Mouse (Mus musculus) E14TG2a.4 (cell line): ENCODE results near the gene Ptpa.

Source experiments
- H3K27me3 ChIP-seq: 2 replicates; pipeline ENCODE4 v1.6.1; 2014; ENCODE audit warnings: low read length, control low read depth; ENCODE audit not compliant: insufficient read depth
- H3K36me3 ChIP-seq: 2 replicates; pipeline ENCODE4 v1.6.1; 2014; ENCODE audit warnings: low read length, control low read depth; ENCODE audit not compliant: insufficient read depth
- H3K4me1 ChIP-seq: replicated peaks from 2 replicates; pipeline ENCODE4 v1.6.1; 2014; ENCODE audit warnings: low read depth, low read length, control low read depth
- H3K4me3 ChIP-seq: replicated peaks from 2 replicates; pipeline ENCODE4 v1.5.1; 2014; ENCODE audit warnings: mild to moderate bottlenecking, low read length
- H3K9me3 ChIP-seq: 2 replicates; pipeline ENCODE4 v1.6.1; 2014; ENCODE audit warnings: low read length, control low read depth
- CTCF ChIP-seq: conservative IDR thresholded peaks from 2 replicates; pipeline ENCODE4 v1.5.1; 2014; ENCODE audit warnings: low read length
- NANOG ChIP-seq: IDR thresholded peaks from 2 replicates; pipeline ENCODE4 v1.6.1; 2014; ENCODE audit warnings: borderline replicate concordance, low read length, mixed read lengths
- POU5F1 ChIP-seq: IDR thresholded peaks from 2 replicates; pipeline ENCODE4 v1.6.1; 2014; ENCODE audit warnings: low read length, borderline replicate concordance

The Ptpa gene

DNA sequence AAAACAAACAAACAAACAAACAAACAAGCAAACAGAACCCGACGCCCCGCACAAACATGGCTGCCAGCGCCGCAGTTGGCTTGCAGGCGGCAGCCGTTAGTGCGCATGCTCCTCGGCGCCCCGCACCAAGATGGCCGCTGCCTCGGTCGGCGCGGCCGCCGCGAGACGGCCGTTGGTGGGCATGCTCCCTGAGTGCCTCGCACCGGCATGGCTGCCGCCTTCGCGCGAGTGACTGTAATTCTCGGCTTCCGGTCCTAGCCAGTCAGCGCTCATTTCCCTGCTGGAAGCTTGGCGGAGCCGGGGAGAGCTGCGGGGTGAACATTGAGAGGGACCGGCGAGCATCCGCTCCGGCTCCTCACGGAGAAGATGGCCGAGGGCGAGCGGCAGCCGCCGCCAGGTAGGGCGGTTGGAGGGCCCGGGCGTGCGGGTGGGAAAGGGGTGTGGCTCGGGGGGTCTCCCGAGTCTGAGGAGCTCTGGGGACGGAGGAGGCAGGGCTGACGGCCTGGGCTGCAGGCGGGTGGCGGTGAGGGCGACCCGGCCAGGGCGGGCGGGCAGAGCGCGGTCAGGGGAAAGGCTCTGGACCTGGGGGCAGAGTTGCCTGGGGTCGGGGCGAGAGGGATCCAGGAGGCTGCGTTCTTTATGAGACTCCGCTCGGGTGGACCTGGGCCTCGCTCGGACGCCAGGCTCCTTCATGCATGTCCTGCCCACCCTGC is at the start of gene Ptpa:
Gene Ptpa (plus strand): TSS at position 104 of the 713 bp plus-strand sequence.
- no peak for TF ChIP-seq CTCF
- no peak for TF ChIP-seq NANOG
- no peak for TF ChIP-seq POU5F1
- H3K4me1 ChIP-seq = peaks cover 60% of the 10 kb centered on the region
- peak within 1 kb of the TSS; percentile 95 for H3K4me3 ChIP-seq
- H3K27me3 ChIP-seq = peaks cover 21% of the 10 kb centered on the region
- H3K36me3 ChIP-seq = peaks cover 39% of the 10 kb centered on the region
- H3K9me3 ChIP-seq = no peaks in the 10 kb centered on the region

DNA sequence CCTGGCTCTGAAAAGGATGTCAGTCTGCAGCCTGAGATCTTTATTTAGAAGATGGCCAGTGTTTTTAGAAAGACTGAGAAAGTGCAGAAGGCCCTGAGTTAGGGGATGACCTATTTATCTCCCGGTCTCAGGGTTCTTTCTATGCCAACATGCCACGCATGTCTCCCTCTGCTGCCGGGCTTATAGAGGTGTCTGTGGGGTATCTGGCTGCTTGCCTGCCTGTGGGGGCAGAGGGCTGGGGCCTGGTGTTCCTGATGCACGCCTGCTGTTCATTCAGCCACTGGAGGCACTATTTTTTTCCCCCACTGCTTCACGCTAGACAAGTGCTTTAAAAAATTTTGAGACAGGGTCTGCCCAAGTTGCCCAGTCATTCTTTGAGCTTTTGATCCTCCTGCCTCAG is 49.6 kb upstream of the Ptpa start:
- H3K36me3 ChIP-seq = peaks cover 59% of the 10 kb centered on the region
- peaks cover 55% of the 10 kb centered on the region for H3K4me1 ChIP-seq
- H3K4me3 ChIP-seq = no peak overlapping the region
- TF ChIP-seq POU5F1 (no peak), NANOG (no peak), CTCF (no peak)
- peaks cover 5% of the 10 kb centered on the region for H3K9me3 ChIP-seq
- H3K27me3 ChIP-seq = no peaks in the 10 kb centered on the region

DNA sequence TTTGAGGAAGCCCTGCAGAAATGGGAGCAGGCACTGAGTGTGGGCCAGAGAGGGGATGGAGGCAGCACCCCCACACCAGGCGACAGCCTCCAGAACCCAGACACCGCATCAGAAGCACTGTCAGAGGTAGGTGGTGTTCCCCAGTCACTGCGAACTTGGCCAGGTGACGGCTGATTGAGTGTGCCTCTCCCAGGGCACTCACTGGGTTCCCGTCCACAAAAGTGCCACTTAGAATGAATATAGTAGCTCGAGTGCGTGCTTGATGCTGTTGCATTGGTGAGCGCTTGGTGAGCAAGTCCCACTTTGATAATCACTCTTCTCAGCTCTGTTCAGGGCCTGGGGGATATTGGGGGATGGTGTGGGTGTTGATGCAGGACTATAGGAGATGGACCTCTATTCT is 44.3 kb upstream of the Ptpa start:
- Histone ChIP-seq H3K27me3 (no peaks in the 10 kb centered on the region), H3K4me1 (peaks cover 43% of the 10 kb centered on the region), H3K36me3 (peaks cover 98% of the 10 kb centered on the region), H3K9me3 (no peaks in the 10 kb centered on the region), H3K4me3 (no peak overlapping the region)
- TF ChIP-seq CTCF = no peak
- no peak for TF ChIP-seq NANOG
- no peak for TF ChIP-seq POU5F1

DNA sequence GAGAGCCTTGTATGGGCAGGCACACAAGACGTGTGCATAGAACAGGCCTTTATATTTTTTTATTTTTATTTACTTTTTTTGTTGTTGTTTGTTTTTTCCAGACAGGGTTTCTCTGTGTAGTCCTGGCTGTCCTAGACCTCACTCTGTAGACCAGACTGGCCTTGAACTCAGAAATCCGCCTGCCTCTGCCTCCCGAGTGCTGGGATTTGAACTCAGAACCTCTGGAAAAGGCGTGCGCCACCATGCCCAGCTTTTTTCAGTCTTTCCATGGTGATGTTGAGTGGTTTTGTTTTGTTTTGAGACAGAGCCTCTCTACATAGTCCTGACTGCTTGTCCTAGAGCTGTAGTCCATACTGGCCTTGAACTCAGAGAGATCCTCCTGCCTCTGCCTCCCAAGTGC is 43.1 kb upstream of the Ptpa start:
- Histone ChIP-seq H3K4me3 (no peak overlapping the region), H3K9me3 (no peaks in the 10 kb centered on the region), H3K4me1 (peaks cover 40% of the 10 kb centered on the region), H3K27me3 (no peaks in the 10 kb centered on the region), H3K36me3 (peaks cover 98% of the 10 kb centered on the region)
- TF ChIP-seq CTCF = no peak
- TF ChIP-seq NANOG = no peak
- no peak for TF ChIP-seq POU5F1

DNA sequence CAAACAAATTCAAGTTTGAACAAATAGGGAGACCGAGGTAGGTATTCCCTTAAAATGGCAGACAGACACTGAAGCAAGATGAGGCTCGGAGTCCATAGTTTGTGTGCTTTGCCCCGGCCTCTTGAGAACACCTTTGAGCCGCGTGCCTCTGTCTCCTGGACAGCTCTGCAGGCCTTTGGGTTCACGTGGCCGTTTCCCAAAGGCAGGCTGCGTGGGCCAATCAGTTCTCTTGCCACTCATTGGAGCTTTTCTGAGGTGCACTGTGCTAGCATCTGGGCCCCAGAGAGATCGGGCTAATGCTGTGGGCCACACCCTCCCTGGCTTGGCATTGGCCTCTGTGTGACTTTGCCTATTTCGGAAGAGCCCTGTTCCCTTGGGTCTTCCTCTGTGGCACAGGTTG is 39.9 kb upstream of the Ptpa start:
- peaks cover 96% of the 10 kb centered on the region for H3K36me3 ChIP-seq
- no peaks in the 10 kb centered on the region for H3K27me3 ChIP-seq
- no peaks in the 10 kb centered on the region for H3K9me3 ChIP-seq
- no peak overlapping the region for H3K4me3 ChIP-seq
- TF ChIP-seq NANOG (no peak), POU5F1 (no peak), CTCF (no peak)
- H3K4me1 ChIP-seq = peaks cover 27% of the 10 kb centered on the region

GRCm38 (mm10) chr2:30377721-30378120 is 38.1 kb upstream of the Ptpa start:
- Histone ChIP-seq H3K36me3 (peaks cover 96% of the 10 kb centered on the region), H3K4me1 (peaks cover 23% of the 10 kb centered on the region), H3K27me3 (no peaks in the 10 kb centered on the region), H3K9me3 (no peaks in the 10 kb centered on the region), H3K4me3 (no peak overlapping the region)
- TF ChIP-seq CTCF (no peak), NANOG (no peak), POU5F1 (no peak)

DNA sequence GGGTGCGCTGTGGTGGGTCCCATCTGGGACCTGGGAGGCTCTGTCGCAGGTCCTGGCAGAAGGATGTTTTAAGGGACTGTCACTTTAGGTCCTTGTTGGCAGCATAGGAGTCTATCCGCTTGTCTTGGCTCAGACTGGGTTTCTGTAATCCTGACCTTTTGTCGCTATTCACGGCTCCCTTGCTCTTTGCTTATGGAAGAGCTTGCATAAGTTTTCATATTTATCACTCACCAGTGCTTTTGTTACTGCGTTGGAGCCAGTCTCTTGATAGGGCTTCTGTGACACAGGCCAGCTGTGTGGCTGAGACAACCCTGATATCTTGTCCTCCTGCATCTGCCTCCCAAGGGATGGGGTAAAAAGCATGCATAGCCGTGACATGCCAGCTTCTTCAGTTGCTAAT is 36.5 kb upstream of the Ptpa start:
- Histone ChIP-seq H3K27me3 (no peaks in the 10 kb centered on the region), H3K4me1 (peaks cover 11% of the 10 kb centered on the region), H3K4me3 (no peak overlapping the region), H3K9me3 (no peaks in the 10 kb centered on the region), H3K36me3 (peaks cover 96% of the 10 kb centered on the region)
- TF ChIP-seq POU5F1 (no peak), CTCF (no peak), NANOG (no peak)

DNA sequence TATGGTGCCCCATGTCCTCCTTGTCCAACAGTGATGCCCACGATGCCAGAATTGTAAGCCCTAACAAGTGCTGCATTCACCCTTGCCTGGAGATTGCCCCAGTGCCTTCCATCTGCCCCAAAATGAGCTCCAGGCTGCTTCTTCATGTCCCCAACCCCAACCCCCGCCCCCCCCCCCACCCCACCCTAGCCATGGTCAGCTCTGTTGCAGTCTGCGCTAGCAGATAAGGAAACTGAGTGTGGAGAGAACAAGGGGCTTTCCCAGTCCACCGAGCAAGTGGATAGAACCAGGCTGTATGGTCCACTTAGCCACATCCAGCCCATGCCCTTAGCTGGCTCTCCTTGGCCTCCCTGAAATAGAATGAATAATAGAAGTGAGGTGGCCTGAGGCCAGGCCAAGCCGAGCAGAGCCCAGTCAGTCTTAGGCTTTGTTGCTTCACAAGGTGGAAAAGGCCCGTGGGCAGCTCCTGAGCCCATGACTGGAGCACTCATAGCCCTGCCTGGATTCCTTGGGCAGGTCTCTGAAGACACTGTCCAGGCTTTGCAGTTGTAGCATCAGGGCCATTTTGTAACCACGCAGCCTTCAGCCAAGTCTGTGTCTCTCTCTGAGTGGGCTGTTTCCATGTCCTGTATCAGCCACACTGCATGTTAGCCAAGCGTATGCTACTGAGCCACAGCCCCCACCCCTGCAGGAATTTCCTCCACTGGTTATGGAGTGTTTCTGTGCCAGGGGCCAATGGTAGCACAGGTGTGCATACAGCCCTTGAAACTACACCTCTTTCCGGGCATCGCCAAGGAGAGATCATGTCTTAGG is 35.1 kb upstream of the Ptpa start:
- Histone ChIP-seq H3K9me3 (no peaks in the 10 kb centered on the region), H3K4me3 (no peak overlapping the region), H3K27me3 (no peaks in the 10 kb centered on the region), H3K4me1 (peaks cover 9% of the 10 kb centered on the region), H3K36me3 (peaks cover 98% of the 10 kb centered on the region)
- TF ChIP-seq CTCF (no peak), POU5F1 (no peak)

DNA sequence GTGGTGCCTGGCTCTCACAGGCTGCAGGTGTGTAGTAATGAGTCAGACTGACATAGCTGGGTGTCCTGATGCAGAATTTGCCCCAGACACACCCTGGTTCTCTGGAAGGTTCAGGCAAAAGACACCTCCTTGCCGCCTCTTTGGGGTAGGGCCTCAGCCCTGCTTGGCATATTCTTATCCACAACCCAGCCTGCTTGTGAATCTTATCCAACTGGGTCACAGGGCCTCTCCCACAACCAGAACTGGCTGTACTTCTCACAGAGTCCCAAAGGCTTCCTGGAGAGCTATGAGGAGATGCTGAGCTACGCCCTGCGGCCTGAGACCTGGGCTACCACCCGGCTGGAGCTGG is 34.5 kb upstream of the Ptpa start:
- Histone ChIP-seq H3K27me3 (no peaks in the 10 kb centered on the region), H3K36me3 (peaks cover 94% of the 10 kb centered on the region), H3K4me1 (peaks cover 9% of the 10 kb centered on the region), H3K4me3 (no peak overlapping the region), H3K9me3 (no peaks in the 10 kb centered on the region)
- TF ChIP-seq CTCF (no peak), POU5F1 (no peak), NANOG (no peak)
